Mouse (Mus musculus) cerebellum, postnatal 25 days (tissue): Measurements from ENCODE around the gene Mlph.

Experiments used
- DNase-seq, 2 experiments: peaks; one replicate each; pipeline ENCODE4 v3.0.0; 2021; ENCODE audit warnings: mixed read lengths in 2 of 2

Gene Mlph

DNA sequence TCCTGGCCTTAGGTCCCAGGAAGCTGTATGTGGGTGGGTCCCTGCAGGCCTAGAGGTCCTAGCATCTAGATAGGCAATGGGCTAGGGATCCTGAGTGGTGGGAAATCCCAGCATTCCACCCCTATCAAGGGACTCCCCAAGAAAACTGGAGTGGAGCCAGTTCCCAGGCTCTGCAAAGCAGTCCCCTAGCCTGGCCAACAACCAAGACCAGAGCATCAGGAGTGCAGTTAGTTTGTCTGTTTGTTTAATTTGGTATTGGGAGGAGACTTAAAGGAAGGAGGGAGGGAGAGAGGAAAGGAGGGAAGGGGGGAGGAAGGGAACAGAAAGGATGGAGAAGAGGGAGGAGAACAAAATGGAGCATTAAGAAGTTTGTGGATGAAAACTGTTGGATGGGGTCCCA lies 5.7 kb upstream of the Mlph start:
- DNase-seq: no peak

DNA sequence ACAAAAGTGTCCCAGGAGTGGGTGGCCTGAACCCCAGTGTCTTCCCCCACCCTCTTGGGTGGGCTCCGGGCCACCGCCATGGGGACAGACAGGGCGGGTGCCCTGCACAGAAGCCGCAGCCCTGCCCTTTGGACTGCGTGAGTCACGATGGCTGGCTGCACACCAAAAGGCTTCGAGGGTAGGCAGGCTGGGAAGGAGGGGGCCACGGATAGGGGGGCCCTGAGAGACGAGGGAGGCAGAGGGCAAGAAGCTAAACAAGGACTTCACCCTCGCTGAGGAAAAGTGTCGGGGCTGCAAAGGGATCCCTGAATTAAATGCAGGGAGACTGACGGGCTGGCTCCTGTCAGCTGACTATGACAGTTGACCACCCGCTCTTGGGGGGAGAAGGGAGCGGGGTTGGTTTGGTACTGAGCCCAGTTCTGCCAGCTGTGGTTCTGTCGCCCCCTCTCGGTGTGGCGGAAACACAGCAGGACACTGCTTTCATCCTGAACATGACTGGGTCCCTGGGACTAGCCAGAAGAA lies 5.2 kb upstream of the Mlph start:
- DNase-seq: peak in 1 of 2 experiments; percentile 59

DNA sequence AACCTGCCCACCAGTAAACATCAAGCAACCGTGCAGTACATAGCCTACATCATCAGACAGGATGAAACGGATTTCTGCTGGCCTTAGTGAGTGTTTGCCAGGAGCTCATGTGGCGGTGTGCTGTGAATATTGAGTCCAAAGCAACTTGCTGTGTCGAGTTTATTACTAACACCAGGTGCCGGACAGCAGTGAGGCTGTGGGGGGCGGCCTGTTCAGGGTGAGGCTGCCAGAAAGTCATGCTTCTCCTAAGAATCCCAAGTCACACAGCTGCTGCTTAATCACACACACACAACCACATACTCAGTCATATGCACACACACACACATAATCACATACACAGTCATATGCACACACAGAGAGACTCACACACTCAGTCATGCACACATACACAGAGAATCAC lies 1.7 kb upstream of the Mlph start:
- no peak for DNase-seq

DNA sequence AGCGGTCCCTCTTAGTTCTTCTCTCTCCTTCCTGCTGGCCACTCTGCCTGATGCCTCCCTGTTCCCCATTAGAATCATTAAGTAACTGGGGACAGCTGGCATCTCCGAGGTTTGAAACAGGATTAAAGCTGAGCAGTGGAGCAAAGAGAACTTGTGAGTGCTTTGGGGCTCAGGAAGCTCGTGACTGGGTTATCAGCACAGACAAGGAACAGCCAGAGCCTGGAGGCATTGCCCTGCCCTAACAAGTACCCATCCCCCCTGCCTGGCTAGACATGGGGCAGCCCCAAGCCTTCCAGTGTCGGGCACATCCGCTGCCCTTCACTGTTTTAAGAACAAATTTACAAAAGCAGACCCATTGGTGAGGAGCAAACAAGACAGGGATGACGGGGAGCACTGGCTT lies 2.6 kb downstream of the Mlph start:
- DNase-seq: no peak

DNA sequence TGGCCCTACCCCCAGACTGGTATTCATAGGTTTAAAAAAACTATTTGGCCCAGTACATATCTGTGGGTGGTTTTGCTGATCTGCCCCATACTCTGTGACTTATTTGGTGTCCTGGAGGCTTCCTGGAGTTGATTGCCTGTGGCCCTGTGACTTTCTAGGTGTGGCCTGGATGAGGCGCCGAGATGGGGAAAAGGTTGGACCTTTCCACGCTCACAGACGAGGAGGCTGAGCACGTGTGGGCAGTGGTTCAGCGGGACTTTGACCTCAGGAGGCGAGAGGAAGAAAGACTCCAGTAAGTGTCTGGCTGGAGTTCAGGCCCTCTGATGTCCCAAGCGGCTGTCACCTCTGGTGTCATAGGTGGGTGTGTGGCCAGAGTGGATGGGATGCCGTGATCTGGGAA lies 6.8 kb downstream of the Mlph start:
- no peak for DNase-seq

DNA sequence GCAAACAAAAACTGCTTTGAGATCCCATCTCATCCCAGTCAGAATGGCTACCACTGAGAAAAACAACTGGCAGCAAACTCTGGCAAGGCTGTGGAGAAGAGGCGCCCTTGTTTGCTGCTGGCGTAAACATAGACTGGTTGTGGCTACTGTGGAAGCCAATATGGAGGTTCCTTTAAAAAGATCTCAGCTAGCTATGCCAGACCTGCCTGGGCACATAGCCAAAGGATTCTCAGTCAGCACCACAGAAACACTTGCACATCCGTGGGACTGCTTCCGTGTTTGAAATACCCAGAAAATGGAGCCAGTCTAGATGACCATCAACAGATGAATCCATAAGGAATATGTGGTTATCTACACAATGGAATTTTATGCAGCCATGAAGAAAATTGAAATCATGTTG lies 11.1 kb downstream of the Mlph start:
- DNase-seq: peak; percentile 40 to 66

DNA sequence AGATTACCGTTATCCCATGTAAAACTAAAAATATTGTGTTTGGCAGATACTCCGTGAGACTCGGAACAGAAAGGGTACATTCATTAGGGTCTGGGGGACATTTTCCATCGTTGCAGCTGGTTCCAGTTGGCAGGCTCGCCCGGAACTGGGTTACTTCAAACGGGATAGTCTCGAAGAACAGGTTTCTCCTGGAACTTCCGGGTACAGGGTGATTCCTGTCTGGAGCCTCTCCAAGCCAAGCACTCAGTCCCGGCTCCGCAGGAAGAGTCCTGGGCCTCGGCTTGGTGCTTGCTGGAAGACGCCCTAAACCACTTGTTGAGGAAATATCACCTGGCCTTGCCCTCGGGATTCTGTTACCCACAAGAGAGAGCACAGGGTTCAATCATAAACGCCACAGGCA lies 12.4 kb downstream of the Mlph start:
- no peak for DNase-seq

DNA sequence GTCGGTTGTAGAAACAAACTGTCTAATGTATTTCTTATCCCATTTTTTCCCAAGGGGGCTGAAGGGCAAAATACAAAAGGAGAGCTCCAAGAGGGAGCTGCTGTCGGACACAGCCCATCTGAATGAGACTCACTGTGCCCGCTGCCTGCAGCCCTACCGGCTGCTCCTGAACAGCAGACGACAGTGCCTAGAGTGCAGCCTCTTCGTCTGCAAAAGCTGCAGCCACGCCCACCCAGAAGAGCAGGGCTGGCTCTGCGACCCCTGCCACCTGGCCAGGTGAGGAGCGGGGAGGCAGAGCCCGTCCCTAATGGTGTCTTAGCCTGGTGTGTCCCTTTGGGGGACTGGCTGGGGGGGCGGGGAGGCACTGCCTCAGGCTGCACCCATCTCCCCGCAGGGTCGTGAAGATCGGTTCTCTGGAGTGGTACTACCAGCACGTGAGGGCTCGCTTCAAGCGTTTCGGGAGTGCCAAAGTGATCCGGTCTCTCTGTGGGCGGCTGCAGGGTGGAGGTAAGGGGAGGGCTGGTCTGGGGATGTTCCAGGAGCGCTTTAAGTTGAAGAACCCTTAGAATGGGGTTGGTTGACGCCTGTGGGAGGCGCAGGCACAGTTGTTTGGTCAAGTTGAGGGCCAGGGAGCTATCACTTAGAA lies 13.2 kb downstream of the Mlph start:
- no peak for DNase-seq

DNA sequence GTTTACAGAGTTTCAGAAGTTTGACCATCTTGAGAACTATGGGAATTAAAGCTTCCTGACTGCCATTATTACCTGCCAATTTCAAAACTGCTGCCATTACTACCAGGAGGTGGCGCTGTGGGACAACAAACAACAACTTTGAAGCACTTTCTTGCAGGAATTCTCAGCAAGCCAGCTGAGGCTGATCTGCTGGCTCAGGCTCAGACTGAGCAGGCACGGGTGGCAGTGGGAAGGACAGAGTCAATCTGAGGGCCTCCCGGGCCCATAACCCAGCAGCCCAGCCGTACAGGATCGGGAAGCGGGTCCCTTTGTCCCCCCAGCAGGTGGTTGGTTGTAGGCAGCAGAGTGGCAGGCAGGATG lies 13.7 kb downstream of the Mlph start:
- peak; percentile 77 to 85 for DNase-seq

DNA sequence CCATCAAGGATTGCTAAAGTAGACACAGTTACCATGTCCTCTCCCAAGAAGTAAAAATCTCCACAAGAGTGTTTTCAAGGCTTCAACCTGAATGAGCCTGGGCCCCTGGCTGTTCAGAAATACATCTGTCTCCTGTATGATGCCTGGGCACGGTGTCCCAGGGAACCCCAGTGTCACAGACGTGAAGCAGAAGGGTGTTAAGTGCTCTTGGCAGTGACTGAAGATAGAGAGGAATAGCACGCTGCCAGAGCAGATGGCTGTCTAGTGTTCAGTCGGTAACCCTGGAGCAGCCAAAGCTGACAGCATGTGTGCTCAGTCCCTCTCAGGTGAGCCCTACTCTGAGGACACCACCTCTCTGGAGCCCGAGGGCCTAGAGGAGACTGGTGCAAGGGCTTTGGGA lies 18.1 kb downstream of the Mlph start:
- DNase-seq: peak; percentile 72 to 79

DNA sequence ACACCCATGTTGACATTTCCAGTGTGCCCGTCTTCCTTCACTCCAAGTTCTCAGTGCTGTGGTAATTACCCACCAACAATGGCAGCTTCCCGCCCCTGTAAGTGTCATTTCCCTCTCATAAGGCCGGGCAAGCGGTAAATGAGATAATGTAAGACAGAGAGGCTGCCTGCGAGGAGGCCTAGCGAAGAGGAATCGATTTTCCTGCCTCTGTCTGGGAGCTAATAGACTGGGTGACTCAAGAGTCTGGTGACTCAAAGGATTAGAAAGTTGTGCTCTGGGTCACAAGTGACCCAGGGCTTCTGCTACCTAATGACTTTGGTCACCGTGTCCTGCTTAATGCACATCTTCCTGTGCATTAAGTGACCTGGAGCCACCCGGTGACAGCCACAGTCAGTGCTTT lies 22.1 kb downstream of the Mlph start:
- no peak for DNase-seq

DNA sequence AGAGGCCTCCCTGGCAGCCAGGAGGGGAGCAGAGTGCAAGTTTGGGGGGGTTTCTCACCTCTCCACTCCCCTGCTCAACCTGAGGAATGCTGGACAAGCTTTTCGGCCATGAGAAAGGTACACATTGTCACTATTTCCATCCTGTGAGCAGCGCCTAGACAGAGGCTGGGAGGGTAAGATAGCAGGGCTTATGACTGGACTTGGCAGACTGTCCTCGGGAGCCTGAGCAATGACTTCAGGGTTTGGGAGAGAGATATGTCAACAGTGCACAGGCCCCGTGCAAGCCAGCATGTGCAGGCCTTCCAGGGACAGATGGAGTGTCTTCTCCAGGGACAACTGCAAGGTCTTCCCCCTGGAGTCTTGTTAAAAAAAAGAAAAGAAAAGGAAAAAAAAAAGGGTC lies 25.1 kb downstream of the Mlph start:
- DNase-seq: no peak

DNA sequence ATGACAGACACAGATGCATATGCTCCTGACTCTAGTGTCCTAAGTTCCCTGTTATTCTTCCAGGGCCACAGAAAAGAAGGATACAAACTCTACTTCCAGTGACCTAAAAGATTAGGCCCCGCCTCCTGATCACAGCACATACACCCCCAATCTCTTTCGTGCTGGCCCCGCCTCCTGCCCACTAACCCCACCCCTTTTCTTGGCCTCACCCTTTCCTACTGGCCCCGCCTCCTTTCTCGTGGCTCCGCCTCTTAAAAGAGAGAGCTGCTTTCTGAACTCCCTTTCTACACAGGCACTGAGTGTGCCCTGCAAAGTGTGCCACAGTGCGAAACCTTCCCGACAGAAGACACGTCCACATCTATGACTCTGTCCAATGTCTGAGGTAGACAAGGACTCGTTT lies 30.3 kb downstream of the Mlph start:
- no peak for DNase-seq

DNA sequence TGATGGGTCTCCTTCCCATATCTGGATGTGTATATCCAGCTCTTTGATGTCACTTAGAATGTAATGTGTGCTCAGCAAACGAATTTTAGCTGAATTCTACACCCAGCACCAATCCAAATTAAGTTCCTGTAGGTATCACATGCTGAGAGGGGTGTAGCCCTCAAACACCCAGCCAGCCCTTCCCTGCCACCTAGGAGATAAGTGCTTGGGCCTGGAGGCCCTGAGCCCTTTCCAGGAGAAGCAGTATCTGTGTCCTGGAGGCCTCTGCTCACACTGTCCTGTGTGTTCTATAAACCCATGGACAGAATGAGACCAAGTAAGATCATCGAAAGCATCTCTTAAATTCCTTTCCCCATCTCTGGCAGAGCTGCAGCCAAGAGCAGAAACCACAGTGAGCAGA lies 32.4 kb downstream of the Mlph start:
- DNase-seq: no peak

DNA sequence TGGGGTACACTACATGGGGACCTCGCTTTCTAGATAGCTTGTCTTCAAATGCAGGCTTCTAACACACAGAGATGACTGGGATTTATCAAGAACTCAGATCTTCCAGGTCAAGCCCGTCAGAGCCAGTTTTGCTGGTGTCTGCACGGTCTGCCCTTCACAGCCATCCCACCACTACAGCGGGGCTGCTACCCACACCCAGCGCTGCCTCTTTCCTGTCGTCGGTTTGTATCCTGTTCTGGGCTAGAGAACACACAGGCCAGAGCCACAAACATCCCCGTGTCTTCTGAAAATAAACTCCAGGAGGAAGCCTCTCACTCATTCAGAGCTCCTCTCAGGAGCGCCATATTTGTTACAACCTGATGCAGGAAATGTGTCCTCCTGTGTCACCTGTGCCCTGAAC lies 34.4 kb downstream of the Mlph start:
- DNase-seq: no peak

DNA sequence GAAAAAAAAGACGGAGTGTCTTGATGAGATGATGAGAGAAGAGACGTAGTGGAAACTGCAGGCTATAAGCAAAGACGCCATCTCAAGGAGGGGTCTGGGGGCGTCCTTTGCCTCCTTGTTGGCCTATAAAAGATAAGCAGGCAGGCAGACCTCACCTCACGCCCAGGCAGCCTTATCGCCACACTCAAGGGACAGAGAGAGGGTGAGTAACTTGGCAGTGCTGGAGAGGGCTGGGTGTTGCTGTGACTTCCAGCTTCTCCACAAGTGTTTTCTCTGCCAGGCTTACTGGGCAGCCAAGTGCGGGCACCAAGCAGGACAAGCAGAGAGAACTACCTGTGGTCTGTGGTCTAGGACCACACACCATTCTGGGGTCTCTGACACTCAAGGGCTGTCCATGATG lies 36.8 kb downstream of the Mlph start:
- no peak for DNase-seq

DNA sequence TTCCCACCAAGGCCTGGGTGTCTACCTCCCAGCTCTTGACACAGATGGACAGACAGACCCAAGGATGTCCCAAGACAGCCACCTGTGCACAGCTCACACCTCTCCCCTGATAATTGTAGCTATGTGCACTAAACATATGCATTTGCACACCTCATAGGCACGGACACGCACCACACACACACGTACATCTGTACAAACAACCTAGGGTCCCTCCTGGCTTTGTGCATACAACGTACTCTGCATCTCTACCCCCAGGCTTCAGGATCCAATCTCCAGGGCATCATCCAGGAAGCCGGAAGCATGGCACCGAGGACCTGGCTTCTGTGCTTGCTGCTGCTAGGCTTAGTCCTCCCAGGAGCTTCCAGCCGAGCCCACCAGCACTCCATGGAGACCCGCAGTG lies 37.9 kb downstream of the Mlph start, which contains the start of gene Prlh:
Gene Prlh (plus strand): TSS at position 301 of the 400 bp plus-strand sequence.
- no peak for DNase-seq

DNA sequence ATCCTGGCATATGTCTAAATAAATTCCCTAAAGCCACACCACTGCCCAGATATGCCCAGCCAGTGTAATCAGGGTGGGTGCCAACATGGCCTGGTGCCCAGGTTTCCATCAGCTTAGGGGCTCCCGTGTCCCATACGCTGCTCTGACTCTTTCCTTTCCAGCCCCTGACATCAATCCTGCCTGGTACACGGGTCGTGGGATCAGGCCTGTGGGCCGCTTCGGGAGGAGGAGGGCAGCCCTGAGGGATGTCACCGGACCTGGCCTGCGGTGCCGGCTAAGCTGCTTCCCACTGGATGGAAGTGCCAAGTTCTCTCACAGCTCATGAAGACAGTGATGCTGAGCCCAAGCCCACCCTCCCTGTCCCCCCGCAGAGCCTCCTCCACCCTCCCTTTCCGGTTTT lies 38.8 kb downstream of the Mlph start:
- no peak for DNase-seq

DNA sequence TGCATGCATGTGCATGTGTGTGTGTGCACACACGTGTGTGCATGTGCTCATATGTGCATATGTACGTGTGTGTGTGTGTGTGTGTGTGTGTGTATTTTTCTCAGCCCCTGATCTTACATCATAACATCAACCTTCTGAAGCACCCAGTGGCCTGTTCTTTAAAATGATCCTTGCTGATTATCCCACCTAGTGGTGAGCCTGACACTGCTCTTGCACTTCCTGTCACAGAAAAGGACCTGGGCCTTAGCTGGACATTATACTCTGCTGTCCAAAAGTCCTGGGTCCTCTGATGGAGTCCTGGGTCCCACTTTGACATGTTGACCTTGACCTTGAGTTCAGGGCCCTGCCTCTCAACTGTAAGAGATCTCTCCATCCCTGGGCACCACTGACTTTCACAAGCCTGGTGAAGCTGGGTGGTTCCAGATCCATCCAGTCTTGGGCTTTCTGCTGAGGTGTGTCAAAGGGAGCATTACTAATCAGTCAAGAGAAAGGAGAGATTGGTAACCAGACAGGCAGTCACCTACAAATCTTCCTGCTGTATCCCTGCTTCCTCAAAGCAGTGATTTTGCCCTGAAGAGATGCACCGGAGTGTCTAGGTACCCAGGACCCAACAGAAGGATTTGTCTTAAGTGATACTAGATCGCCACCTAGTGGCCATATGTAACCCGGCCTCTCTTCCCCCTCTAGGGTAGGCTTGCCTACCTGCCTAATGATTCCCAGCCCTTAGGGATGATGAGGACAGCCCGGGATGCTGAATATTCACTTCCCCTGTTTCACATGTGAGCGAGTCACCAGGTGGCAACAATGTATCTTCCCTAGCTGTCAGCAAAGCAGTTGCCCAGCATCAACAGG lies 41.6 kb downstream of the Mlph start:
- DNase-seq: peak; percentile 47 to 75

DNA sequence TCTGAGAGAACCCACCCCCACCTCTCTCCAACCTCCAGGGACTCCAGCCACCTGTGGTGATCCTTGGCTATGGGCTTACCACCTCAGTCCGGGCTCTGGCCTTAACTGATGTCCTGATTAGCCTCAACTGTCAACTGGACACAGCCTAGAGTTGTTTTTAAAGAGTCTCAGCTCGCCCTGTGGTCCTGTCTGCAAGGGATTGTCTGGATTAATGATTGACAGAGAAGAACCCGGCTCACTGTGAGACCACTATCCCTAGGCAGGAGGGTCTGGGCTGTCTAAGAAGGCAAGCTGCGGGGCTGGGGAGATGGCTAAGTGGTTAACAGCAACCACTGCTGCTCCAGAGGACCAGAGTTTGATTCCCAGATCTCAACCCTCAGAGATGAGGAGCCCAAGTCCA lies 47.6 kb downstream of the Mlph start:
- no peak for DNase-seq

DNA sequence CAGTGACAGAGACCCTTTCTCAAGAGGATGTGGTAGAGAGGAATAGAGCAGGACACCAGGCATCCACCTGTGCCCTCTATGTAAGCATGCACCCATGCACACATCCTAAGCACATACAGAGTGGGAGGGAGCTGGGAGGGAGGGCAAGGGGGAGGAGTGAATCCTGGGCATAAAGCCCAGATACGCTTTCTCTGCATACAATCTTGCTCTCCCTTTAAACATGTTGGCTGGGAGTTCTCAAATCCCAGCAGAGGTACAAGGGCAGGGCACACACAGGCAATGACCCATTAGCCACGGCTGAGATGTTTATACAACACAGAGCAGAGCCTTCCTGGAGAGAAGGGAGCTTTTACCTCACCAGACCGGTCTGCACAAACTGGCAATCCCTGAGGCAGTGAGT lies 48.1 kb downstream of the Mlph start:
- no peak for DNase-seq

DNA sequence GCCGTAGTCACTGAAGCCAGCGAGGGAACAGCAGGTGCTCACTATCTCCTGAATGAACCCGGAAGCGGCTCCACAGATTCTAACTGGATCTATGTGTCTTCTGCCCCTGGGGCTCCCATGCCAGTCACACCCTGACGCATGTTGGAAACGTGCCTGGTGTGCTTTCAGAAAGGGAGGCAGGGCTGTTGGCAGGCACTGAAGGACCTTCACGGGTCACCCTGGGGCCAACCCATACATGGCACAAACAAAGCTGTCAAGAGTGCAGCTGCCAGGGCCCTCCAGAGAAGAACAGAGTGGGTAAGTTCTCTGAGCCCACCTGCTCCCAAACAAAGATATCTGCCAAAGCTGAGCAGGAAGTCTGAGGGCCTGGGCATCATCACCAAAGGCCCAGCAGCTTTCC lies 52.7 kb downstream of the Mlph start:
- DNase-seq: no peak

DNA sequence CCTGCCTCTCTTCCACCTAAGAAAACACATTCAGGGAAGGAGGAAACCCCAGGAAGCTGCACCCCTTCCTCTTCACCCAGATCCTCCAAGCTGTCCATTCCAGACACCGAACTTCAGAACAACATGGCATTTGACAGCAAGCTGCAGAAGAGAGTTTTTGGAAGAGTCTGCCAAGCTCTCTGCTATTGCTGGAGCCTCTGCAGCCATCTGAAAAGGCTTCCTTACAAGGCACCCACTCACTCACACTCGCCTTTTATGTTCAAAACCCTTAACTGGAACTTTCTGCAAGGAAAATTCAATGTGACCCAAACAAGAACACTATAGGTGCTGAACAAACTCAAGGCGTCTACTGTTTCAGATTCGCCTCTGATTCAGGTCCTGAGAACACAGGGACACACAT lies 53.8 kb downstream of the Mlph start:
- no peak for DNase-seq

DNA sequence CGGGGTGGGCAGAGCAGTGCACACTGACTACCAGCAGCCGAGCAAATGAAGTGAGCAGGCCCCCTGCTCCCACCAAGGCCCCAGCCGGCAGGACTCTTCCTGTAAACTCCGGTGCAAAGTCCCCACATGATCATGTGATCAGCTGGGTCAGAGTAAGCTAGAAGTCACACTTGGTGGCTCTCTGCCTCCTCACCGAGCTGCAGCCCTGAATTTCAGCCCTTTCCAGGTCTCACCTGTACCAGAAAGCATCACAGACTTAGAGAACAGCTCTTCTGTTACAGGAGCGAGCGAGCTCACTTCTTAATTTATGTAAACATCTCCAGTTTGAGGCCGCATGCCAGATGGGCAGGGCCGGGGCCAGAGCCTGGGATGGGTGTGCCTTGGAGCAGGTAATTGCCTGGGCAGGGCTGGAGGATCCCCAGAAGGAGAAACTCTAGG lies 54.5 kb downstream of the Mlph start, which contains the start of gene Rab17:
Gene Rab17 (minus strand): TSS at position 315 of the 438 bp plus-strand sequence.
- no peak for DNase-seq
